Mouse (Mus musculus): ENCODE measurements at regions not wholly inside any gene's neighbourhood (a gene's known extent, or its start where the extent isn't known, plus 50 kb on each side); places are given as distances from the start of the nearest gene placed in this dataset.

DNA sequence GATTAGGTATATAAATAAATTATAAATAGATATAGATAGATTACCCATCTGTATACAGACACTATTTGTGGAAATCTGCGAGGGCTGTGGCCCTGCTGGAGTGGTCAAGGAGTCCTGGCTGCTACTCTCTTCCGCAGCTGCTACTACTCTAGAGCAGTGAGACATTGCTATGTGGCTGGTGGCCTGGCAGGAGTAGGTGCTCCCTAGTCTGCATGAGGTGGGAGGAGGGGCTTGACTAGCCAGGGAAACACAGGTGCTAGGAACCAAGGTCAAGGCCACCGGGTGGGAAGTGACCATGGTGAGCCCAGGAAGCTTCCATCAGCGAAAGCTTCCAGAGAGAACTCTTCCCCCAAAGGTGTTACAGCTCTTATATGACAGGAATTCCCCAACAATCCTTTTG is 100.3 kb downstream of the Dyrk2 start:
- TF ChIP-seq POLR2A (IDR thresholded peaks at IDR 0.05; ENCODE audit: borderline replicate concordance, insufficient read depth, low read length): no peak
- TF ChIP-seq CTCF (IDR thresholded peaks at IDR 0.05; ENCODE audit: borderline replicate concordance, insufficient read depth, low read depth, low read length): no peak
